ENCODE assay signal across 8 mouse cellular contexts in genomic region chr13:37452022-37452941, GRCm38 (mm10).
DNase-seq lines count a peak whose midpoint lies in the region; ATAC-seq lines count a peak whose summit lies in the region.

No protein-coding gene starts in this region.

- H3K4me2 ChIP-seq in embryonic facial prominence, embryonic 12.5 days (replicated peaks): peak overlapping the region; percentile 58
- H3K4me2 ChIP-seq in heart, embryonic 11.5 days: peak overlapping the region; percentile 85
- peak overlapping the region; percentile 67 for H3K4me2 ChIP-seq in liver, embryonic 13.5 days
- peak overlapping the region; percentile 42 for H3K4me2 ChIP-seq in stomach, embryonic 14.5 days (replicated peaks; ENCODE audit: low read depth, low read length)

- WGBS in embryonic facial prominence, embryonic 12.5 days: 5% methylated on average over 22 of the region's 22 CpGs
- WGBS in heart, embryonic 11.5 days (ENCODE audit: insufficient replicate concordance): 5% methylated on average over 22 of the region's 22 CpGs
- WGBS in liver, embryonic 13.5 days (ENCODE audit: insufficient replicate concordance): 5% methylated on average over 22 of the region's 22 CpGs
- WGBS in stomach, embryonic 14.5 days: 4% methylated on average over 22 of the region's 22 CpGs

- H3K9me3 ChIP-seq in embryonic facial prominence, embryonic 12.5 days: no peaks in the 10 kb centered on the region
- H3K9me3 ChIP-seq in heart, embryonic 11.5 days (replicated peaks; ENCODE audit: control insufficient read depth, low read length): no peaks in the 10 kb centered on the region
- no peaks in the 10 kb centered on the region for H3K9me3 ChIP-seq in liver, embryonic 13.5 days (replicated peaks)
- H3K9me3 ChIP-seq in stomach, embryonic 14.5 days (ENCODE audit: control insufficient read depth, low read depth, low read length): no peaks in the 10 kb centered on the region

- peak overlapping the region; percentile 36 for H3K9ac ChIP-seq in embryonic facial prominence, embryonic 12.5 days
- peak overlapping the region; percentile 69 for H3K9ac ChIP-seq in heart, embryonic 11.5 days (ENCODE audit: low read depth, low read length)
- peak overlapping the region; percentile 55 for H3K9ac ChIP-seq in liver, embryonic 13.5 days
- H3K9ac ChIP-seq in stomach, embryonic 14.5 days (replicated peaks; ENCODE audit: low read depth, low read length): peak overlapping the region; percentile 28; the same call in 1 of the 2 replicates

- peak; percentile 43 for DNase-seq in layer of hippocampus, adult 11-12 months (ENCODE audit: low spot score)
- DNase-seq in layer of hippocampus, adult 9-10 months (ENCODE audit: low spot score): no peak
- DNase-seq in kidney, adult 9 months: peak; percentile 70
- DNase-seq in liver, embryonic 13.5 days: peak; percentile 28

- no peaks in the 10 kb centered on the region for H3K27me3 ChIP-seq in embryonic facial prominence, embryonic 12.5 days
- no peaks in the 10 kb centered on the region for H3K27me3 ChIP-seq in heart, embryonic 11.5 days (ENCODE audit: control insufficient read depth, insufficient read depth, low read length)
- H3K27me3 ChIP-seq in liver, embryonic 13.5 days: no peaks in the 10 kb centered on the region
- H3K27me3 ChIP-seq in stomach, embryonic 14.5 days (ENCODE audit: control insufficient read depth, insufficient read depth, low read length): no peaks in the 10 kb centered on the region

- no peaks in the 10 kb centered on the region for H3K36me3 ChIP-seq in embryonic facial prominence, embryonic 12.5 days
- no peaks in the 10 kb centered on the region for H3K36me3 ChIP-seq in heart, embryonic 11.5 days (ENCODE audit: control insufficient read depth, insufficient read depth, low read length)
- H3K36me3 ChIP-seq in liver, embryonic 13.5 days: no peaks in the 10 kb centered on the region
- H3K36me3 ChIP-seq in stomach, embryonic 14.5 days (ENCODE audit: control insufficient read depth, insufficient read depth, low read length): no peaks in the 10 kb centered on the region

- H3K4me3 ChIP-seq in embryonic facial prominence, embryonic 12.5 days: peak overlapping the region; percentile 32
- H3K4me3 ChIP-seq in heart, embryonic 11.5 days (ENCODE audit: low read depth, low read length): peak overlapping the region; percentile 45
- peak overlapping the region; percentile 36 for H3K4me3 ChIP-seq in liver, embryonic 13.5 days (replicated peaks)
- peak overlapping the region; percentile 20 for H3K4me3 ChIP-seq in stomach, embryonic 14.5 days (ENCODE audit: low read depth, low read length)

- peak; percentile 70; the same call in 1 of the 2 replicates for ATAC-seq in embryonic facial prominence, embryonic 12.5 days (ENCODE audit: insufficient number of reproducible peaks, insufficient read depth, low FRiP score, low TSS enrichment)
- peak; percentile 77 for ATAC-seq in heart, embryonic 11.5 days (replicated peaks; ENCODE audit: insufficient number of reproducible peaks, low FRiP score, low TSS enrichment)
- ATAC-seq in liver, embryonic 13.5 days (ENCODE audit: low read depth): peak; percentile 79
- ATAC-seq in monocyte, adult 5-6 weeks (replicated peaks; ENCODE audit: insufficient number of reproducible peaks, low FRiP score, low TSS enrichment, poor library complexity, severe bottlenecking): 0 out of 2 replicates have a peak, but pooled peaks have one; percentile 31
- ATAC-seq in stomach, embryonic 14.5 days (ENCODE audit: insufficient number of reproducible peaks, insufficient read depth, low FRiP score, low read depth): peak; percentile 85

- H3K27ac ChIP-seq in embryonic facial prominence, embryonic 12.5 days: no peak overlapping the region
- H3K27ac ChIP-seq in heart, embryonic 11.5 days (ENCODE audit: low read depth, low read length): peak overlapping the region; percentile 66
- H3K27ac ChIP-seq in liver, embryonic 13.5 days: peak overlapping the region; percentile 61
- peak overlapping the region; percentile 90 for H3K27ac ChIP-seq in stomach, embryonic 14.5 days (ENCODE audit: low read length)

- H3K4me1 ChIP-seq in embryonic facial prominence, embryonic 12.5 days: peaks cover 21% of the 10 kb centered on the region
- peaks cover 45% of the 10 kb centered on the region for H3K4me1 ChIP-seq in heart, embryonic 11.5 days (ENCODE audit: control insufficient read depth, insufficient read depth, low read length)
- H3K4me1 ChIP-seq in liver, embryonic 13.5 days (replicated peaks): peaks cover 48% of the 10 kb centered on the region
- H3K4me1 ChIP-seq in stomach, embryonic 14.5 days (ENCODE audit: control insufficient read depth, insufficient read depth, low read length): peaks cover 37% of the 10 kb centered on the region

Comparison
In these comparisons a context has a peak if more than half of its experiments do, and no peak if none do; other contexts are left out.
1. ATAC-seq: peak in every context shown above with its lines; median percentile 85 in stomach, embryonic 14.5 days; 79 in liver, embryonic 13.5 days; 77 in heart, embryonic 11.5 days; 70 in embryonic facial prominence, embryonic 12.5 days; 31 in monocyte, adult 5-6 weeks.